Mouse (Mus musculus) retina, embryonic 14.5 days (tissue): Measurements from ENCODE around the gene Vmn1r181.
"Not testable (repeated sequence)": the region's sequence is repeated elsewhere in the genome, so short reads cannot be mapped to it uniquely, and the experiment has no call there.

Experiments used
- DNase-seq: peaks from one replicate; pipeline ENCODE4 v3.0.0-alpha.2; 2015; ENCODE audit warnings: low spot score

The Vmn1r181 gene

DNA sequence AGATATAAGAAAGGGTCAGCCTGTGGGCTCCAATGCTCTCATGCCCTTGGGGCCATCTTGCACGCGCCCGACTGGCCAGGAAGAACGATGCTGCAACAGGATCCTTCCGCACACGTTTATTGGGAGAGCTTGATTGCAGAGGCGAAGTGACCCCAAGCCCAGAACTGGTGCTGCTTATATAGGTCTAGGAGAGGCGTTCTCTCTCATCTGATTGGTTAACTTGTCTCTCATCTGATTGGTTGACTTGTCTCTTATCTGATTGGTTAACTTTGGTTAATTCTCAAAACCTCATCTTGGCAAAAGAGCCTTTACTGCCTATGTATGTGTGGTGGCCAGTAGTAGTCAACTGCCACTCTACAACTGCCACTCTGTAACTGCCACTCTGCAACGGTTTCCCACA, at the start of gene Vmn1r181:
TSS of gene Vmn1r181 (plus strand) at position 301 of the 400 bp plus-strand sequence.
- DNase-seq, result not testable (repeated sequence)

DNA sequence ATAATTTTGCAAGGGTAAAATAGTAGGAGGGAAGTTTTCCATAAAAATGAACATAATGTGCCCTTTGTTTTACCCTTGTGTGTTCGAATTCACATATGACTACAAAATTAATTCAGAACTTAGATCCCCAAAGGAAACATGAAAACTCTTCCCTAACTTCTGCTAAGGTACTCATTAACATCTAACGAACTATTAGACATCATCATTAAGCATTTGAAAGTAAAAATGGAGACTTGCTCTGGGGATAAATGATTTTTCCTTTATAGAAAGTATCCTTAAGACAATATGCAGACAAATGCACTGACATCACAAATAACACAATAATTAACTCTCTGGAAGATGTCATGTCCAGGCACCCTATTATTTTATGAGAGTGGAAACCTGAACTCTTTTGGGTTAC, 47.7 kb upstream of the Vmn1r181 start, which contains the start of gene Vmn1r179:
TSS of gene Vmn1r179 (plus strand) at position 301 of the 400 bp plus-strand sequence.
- no peak for DNase-seq

DNA sequence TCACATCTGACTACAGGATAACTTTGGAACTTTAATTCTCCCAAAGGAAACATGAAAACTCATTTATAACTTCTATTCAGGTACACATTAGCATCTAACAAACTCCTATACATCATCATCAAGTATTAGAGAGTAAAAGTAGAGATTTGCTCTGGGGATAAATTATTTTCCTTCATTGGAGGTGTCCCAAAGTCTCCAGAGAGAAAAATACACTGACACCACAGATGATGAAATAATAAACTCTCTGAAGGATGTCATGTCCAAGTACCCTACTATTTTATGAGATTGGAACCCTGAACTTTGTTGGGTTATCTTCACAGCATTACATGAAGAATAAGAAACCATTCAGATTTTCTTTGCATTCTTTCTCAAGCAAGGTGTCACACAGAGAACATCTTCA, 24.1 kb upstream of the Vmn1r181 start, which contains the start of gene Vmn1r180:
TSS of gene Vmn1r180 (plus strand) at position 301 of the 400 bp plus-strand sequence.
- no peak for DNase-seq

DNA sequence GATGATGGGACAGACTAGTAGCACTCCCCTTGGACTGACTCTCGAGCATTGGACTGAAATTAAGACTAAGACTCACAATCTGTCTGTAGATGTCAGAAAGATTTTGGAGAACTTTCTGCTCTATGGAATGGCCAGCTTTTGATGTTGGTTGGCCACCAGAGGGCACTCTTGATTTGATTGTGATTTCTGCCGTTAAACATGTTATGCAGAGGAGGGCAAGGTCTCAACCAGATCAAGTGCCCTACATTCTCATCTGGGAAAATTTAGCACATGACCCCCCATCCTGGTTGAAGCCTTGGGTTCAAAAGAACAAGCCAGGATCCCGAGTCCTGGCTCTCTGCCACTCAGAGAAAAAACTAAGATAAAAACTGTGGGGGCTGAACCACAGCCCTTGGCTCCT, 6.4 kb upstream of the Vmn1r181 start:
- peak; percentile 5 for DNase-seq

DNA sequence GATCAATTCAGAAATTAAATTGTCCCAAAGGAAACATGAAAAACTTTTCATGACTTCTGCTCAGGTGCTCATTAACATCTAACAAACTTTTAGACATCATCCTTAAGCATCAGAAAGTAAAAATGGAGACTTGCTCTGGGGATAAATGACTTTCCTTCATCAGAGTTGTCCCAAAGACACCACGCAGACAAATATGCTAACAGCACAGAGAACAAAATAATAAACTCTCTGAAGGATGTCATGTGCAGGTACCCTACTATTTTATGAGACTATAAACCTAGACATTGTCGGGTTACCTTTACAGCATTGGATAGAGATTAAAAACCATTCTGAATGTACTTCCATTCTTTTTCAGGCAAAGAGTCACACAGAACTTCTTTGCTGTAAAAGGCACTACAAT, 27.0 kb downstream of the Vmn1r181 start, which contains the start of gene V1rd19:
TSS of gene V1rd19 (plus strand) at position 301 of the 400 bp plus-strand sequence.
- DNase-seq, result no peak
